Mouse (Mus musculus): ENCODE measurements around the gene Mfsd6l. TPM values are rescaled to one million over a fixed set of nuclear protein-coding genes. Genes with fewer than 3 reads are reported as not detected.

Mfsd6l gene
- total RNA-seq, 2 experiments from 2014 or later = 0.24 to 0.43 TPM

DNA sequence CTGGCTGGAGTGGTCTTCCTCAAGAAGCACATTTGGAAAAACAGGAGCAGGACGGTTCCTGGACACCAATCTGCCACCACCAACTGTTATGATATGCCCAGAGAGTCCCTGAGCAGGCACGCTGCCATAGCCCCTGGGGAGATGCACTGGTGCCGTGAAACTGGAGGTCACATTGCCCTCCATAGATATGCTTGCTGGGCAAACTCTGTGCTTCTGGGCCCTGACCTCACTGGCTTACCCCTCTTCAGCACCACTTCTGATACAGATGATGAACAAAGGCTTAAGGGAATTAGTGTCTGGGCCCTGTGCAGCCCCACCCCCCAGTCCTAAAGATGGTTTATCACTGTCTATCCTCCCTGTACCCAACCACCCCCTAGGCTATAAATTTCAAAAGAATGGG, 37.3 kb downstream of the Mfsd6l start:
- no peak for DNase-seq
- intact Hi-C loops (cut with DNase I) = no loop called here

- DNase-seq = no peak
- intact Hi-C loops (cut with DNase I) = no loop called here
These were observed 41.9 kb downstream of the Mfsd6l start for GRCm38 (mm10) chr11:68597912-68598311.

- intact Hi-C loops (cut with DNase I) = no loop called here
- DNase-seq = peak; percentile 22 to 41
These were observed 44.6 kb downstream of the Mfsd6l start for GRCm38 (mm10) chr11:68600551-68601021.

DNA sequence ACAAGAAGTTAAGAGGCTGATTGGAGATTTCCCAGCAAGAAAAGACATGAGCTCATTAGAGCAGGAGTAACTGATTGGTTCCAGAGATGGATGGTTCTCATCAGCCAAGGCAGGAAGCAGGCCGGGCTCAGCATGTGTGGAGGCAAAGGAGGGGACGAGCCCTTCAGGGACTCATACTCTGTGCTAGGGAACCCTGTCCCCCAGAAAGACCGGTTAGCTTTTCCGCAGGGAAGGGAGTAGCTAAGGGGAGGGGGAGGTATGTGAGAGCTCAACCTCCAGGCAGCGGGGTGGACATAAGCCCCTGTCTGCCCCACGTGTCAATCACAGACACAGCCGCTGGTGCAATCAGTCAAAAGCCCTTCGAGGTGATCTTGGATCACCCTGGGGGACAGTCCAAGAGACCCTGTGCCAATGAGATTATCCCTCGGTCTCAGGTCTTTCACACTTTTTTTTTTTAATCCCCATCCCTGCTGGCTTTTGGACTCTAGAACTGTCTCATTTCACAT, 45.6 kb downstream of the Mfsd6l start:
- peak; percentile 31 to 45 for DNase-seq
- intact Hi-C loops (cut with DNase I) = no loop called here

- intact Hi-C loops (cut with DNase I) = no loop called here
- peak; percentile 43 to 62 for DNase-seq
These were observed 46.4 kb downstream of the Mfsd6l start for GRCm38 (mm10) chr11:68602200-68602931.

DNA sequence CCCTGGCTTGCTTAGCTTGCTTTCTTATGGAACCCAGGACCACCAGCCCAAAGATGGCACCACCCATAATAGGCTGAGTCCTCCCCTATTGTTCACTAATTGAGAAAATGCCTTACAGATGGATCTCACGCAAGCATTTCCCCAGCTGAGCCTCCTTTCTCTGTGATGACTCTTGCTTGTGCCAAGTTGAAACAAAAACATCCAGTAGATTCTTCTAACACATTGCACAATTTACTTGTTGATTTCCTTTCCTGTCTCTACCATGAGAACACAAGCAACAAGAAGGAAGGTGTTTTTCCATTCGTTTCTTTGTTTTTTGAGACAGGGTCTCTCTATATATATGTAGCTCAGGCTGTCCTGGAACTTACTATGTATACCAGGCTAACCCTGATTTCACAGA, 51.1 kb downstream of the Mfsd6l start:
- intact Hi-C loops (cut with DNase I) = no loop called here
- DNase-seq = no peak

Other genes with a start within 250 kb of the Mfsd6l start
- gene Ntn1, start 155.4 kb upstream of the Mfsd6l start, total RNA-seq (2021) = 10 to 100 TPM; 52.7 to 55.5 TPM
- gene Pik3r5, start 124.1 kb upstream of the Mfsd6l start, total RNA-seq (2021) = 1 to 10 TPM; 1.0 to 1.8 TPM
- gene Pik3r6, start 53.2 kb upstream of the Mfsd6l start, total RNA-seq (2021) = 1 to 10 TPM; 8.7 to 9.2 TPM
- gene Ccdc42, start 30.8 kb downstream of the Mfsd6l start, total RNA-seq (2021) = not detected
- 10 to 100 TPM; 44.0 to 46.9 TPM for gene Myh10, start 135.4 kb downstream of the Mfsd6l start, total RNA-seq (2021)

All from heart, postnatal 14 days (tissue).